Mouse (Mus musculus) mouse trophoblast stem cell (cell line): Measurements from ENCODE around the gene Cass4.

Experiments used
- in situ Hi-C, 2 experiments: fragments of 300-500 bp; cut with MseI, MboI; formaldehyde crosslinking; loops; 2 replicates in 1 of 2; 3 replicates in 1 of 2; pipeline ENCODE4 v1.15.1; 2025

The Cass4 gene

DNA sequence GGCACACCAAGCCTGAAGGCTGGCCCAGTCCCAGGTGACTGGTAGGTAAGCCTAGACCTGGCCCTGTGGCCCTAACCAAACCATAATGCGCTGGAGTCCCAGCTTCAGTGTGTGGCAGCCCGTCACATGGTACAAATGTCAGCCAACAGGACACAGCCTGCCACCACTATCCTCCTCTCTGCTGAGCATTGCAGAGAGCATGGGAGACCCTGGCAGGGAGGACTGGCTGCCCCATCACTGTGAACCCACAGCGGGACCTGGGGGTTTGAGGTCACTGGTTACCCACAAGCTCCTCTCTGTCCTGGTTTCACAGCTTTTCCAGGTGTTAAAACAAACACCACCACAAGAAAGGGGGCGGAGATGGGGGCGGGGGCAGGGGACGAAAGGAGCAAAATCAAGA, 3.3 kb upstream of the Cass4 start:
- in situ Hi-C loops: no loop called here

DNA sequence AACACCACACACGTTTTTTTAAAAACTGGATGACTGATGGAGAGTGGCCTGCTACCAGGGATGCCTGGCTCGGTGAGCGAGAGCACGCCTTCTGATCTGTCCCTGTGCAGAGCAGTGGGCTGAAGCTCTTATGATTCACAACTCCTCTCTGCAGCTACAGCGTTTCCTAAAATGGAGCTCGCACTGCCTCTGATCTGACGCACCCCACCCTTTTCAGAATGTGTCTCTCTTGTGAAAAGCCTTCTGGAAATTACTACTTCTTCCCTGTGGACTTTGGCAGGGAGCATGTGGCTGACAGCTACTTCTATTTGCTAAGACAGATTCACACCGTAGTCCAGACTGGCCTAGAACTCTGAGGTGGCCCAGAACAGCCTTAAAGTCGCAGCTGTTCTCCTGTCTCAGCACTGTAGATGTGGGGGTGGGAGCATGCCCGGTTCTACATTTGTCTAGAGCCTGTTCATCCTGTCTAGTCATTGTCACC, 1.5 kb upstream of the Cass4 start:
- in situ Hi-C loops: no loop called here

DNA sequence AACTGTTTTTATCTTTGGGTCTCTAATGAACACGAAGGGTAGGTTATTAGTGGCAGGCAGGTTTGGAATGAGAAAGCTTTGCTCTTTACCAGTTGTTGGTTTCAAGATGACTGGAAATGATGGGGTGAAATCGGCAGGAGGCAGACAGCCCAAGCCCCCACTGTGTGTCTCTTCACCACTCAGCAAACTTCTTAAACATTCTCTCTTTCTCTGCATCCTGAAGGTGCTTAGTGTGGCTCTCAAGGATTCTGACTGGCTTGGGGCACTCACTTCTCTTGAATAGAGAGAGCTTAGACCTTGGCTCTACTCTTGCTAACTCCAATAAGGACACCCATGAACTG, 428 bp downstream of the Cass4 start:
- in situ Hi-C loops: no loop called here

DNA sequence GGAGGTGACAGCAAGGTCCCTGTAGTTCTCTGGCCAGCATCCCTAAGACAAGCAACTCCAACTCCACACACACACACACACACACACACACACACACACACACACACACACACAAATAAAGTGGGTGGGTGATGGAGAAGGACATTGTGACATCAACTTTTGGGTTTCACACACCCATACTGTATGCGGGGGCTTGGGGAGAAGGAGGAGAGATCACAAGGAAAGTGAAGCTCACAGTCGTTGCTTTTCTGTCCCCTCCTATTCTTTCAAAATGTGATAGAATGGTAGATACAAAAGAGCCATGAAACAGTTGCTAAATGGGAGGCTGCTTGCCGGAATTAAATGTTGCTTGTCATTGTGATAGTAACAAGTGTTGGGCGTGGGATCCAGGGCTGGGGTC, 1.1 kb downstream of the Cass4 start:
- in situ Hi-C loops: no loop called here

DNA sequence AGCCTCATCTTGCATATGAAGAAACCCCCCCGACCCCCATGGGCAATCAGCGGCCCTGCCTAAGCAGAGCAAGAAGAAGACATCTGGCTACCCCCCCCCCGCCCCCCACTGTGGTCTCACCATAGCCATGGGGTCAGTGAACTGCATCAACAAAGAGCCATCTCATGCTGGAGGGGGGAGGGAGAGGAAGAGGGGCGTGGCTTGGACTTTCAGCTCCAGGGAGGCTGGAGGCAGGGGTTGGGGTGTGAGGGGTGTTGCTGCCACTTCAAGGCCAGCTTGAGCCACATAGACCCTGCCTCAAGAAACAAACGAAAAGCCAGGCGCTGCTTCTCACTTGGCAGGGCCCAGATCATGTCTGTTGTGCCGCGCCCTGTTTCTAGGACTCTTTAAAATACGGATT, 2.4 kb downstream of the Cass4 start:
- in situ Hi-C loops: no loop called here

DNA sequence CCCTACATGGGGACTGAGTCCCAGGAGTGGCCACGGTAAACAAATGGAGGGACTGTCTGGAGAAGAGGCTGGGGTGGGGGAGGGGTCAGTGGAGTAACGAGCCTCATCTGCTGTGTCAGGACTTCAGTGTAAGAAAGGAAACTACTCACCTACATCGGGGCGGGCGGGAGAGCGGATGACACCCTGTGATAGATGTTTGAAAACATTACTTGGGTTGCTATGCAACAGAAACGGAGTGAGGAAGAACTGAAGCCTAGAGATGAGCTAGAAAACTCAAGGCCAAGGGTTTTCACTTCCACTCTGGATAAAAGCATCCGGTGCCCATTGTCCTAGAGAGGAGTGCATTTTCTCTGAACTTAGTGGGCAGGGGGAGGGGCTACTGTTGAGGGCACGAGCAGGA, 6.3 kb downstream of the Cass4 start:
- in situ Hi-C loops: no loop called here

DNA sequence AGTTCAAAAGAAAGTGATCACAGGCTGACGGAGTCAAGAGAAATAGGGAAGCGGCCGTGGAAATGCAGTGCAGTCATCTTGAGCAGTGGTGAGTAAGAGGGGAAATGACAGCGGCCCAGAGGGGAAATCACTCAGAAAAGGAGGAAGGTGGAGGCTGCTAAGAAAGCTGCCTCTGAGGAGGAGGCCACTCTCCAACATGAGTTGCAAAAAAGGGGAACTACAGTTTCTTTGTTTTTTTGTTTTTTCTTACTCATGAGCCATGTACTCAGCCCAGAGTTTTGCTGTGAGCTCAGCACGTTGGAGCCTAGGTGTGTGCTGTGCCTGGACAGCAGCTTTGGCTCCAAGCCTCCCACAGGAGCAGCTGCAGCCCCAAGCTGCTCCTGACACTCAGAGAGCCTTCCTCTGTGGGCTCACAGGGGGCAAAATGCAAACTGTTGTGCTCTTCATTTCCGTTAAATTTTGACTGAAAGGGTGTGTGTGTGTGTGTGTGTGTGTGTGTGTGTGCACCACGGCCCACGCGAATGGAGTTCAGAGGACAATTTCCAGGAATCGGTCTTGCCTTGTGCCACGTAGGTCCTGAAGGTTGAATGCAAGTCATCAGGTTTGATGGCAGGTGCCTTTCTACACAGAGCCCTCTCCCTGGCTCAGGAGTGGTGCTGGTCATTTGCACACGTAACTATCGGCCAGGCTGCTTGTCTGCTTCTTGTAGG, 7.7 kb downstream of the Cass4 start:
- in situ Hi-C loops: no loop called here

DNA sequence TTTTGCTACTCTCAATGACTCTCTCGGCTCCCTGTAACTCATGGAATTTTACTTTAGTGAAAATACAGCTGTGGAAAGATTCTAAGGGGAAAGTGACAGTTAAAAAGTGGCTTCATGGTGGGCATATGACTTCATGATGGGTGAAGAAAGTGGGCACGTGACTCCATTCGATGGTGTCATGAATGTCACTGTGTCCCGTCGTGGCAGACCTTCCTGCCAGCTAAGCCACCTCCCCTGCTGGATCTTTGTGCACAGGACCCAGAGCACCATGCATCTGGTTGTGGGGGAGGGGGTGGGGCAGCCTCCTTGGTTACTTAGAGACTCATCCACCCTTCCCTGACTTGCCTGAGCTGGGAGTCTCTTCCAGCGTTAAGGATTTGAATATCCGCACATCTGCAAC, 10.6 kb downstream of the Cass4 start:
- in situ Hi-C loops: no loop called here

DNA sequence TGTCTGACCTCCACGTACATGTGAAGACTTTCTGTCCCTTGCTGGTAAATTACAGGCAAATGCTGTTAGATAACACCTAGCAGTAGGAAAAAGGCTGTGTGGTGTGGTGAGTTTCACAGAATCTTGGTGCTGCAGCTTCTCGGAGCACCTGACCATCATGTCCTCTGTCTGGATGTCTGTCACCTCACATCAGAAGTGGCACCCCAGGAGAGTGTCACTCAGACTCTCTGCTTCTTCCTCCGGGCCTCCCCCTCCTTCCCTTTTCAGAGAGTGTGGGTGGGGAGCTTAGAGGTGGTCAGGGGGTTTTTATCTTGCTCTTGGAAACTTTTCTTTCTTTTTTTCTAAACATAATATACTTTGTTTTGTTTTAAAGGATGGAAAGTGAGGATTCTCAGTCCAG, 11.4 kb downstream of the Cass4 start:
- in situ Hi-C loops: no loop called here

DNA sequence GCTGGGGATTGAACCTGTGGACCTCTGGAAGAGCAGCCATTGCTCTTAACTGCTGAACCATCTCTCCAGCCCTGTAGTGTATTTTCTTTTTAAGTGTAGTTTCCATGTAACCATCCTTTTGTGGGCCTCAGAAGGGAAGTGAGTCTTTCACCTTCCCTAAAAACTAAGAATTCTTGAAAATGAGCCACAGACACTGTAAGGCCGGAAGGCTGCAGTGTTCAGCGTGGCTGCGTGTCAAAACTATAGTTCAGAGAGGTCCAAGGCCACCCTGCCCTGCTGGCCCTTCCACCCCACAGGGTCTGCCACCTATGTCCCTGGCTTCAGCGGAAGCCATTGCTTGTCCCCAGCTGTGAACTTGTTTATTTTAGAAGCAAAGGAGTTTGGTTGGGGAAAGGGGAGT, 12.6 kb downstream of the Cass4 start:
- in situ Hi-C loops: no loop called here

DNA sequence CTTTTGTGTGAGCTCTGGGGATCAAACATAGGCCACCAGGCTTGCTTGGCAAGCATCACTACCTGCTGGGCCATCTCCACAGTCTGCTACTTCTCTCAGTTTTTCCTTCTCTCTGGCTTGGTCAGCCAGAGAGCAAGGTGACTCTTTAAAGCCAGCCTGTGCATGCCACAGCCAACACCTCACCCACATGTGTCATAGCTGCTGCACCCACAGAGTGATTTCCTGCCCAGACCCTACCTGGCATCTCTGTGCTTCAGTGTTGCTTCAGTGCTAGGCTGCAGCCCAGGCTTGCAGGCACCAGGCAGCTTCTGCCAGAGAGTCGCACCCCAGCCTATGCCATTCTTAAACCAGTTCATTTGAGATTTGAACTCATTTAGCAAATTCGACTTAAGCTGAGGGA, 13.9 kb downstream of the Cass4 start:
- in situ Hi-C loops: no loop called here

DNA sequence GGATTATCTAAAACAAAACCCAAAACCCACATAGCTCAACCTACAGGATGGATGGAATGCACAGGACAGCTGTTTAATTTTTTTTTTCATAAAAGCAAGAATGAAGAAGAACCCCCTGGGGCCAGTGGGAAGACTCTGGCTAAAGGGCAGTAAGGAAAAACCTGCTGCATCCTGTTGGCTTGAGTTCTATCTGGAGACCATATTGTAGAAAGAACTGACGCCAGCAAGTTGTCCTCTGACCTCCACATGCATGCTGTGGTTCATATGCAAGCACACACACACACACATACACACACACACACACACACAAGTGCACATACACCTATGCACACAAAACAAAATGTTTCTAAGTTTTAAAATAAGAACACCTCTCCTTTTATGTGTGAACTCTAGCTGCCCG, 17.1 kb downstream of the Cass4 start:
- in situ Hi-C loops: no loop called here

DNA sequence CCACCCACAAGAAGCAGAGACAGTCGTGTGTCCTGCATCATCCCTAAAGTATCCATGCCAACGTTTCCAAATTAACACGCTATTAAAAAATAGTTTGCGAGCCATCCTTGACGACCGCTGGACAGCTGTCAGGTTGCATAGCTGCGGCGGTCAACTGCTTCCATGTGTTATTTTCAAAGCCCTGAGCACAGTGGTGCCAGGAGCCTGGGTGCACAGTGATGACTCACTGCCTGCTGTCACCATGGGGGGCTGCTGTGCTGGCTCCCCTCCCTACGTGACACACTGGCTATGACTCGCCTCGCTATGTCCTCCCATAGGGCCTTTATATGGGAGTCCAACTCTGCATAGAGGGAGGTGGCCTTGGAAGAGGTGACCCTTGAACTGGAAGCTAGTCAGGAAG, 17.5 kb downstream of the Cass4 start:
- in situ Hi-C loops: no loop called here

DNA sequence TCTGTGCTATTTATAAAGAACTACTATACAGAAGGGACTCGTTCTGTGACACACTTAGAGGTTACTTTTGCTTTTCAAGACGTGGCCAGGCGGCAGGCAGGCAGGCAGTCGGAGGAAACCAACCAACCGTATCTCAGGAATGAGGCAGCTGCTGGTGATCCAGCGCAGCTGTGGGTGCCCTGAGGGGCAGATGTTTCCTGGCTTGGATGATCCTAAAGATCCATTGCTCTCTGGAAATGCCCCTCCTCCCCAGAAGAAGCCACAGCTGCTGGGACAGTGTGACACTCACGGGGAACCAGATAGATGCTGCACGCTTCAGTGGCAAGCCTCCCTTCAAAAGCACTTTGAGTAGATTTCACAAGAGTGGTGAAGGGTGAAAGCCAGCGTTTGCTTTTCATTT, 18.9 kb downstream of the Cass4 start:
- in situ Hi-C loops: no loop called here

DNA sequence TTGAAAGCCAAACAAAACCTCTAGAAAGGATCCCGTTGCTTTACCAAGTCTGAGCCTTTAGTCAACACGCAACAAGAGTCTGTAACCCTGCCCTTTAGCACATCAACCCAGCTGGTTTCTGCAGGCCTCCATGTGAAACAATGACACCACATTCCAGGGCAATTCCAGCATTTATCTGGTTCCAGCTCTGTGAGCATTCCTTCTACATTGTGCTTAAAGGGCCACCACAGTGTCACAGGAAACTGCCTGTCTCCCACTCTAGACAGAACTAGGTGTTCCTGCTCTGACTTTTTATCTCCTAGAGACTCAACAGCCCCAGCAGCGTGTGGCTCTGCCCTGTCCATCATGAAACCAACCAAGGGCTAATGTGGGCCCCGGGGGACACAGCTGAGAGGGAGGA, 19.7 kb downstream of the Cass4 start:
- in situ Hi-C loops: no loop called here

DNA sequence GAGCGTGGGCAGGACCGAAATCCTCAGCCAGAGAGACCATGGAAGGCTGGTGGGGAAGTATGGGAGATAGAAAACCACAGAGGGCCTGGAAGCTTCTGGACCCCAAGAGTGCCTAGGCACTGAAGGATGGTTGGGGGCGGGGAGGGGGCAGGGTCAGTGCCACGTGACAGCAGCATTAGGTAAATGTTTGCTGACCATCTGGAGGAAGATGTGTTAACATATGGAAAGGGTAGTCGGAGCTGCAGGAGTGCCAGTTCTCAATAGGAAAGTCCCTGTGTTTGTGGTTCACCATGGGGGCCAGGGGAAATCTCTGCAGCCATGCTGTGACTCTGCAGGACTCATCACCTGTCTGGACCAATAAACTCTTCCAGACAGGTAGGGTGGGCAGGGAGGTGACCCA, 20.3 kb downstream of the Cass4 start:
- in situ Hi-C loops: no loop called here

DNA sequence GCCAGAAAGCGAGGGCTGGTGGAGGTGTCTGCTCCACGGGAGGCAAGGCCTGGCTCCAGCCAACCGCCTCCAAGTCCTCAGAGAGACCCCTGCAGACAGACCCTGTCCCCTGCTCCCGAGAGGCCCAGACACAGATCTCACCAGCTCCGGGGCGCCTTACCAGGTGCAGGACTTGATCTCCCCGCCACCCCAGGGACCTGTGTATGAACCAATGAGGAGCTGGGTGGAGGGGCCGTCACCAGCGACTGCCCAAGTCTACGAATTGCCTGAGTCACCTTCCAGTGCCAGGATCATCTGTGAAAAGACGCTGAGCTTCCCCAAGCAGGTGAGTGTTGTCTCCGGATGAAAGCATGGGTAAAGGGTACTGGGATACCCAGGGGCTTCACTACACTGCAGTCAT, 22.6 kb downstream of the Cass4 start:
- in situ Hi-C loops: no loop called here

DNA sequence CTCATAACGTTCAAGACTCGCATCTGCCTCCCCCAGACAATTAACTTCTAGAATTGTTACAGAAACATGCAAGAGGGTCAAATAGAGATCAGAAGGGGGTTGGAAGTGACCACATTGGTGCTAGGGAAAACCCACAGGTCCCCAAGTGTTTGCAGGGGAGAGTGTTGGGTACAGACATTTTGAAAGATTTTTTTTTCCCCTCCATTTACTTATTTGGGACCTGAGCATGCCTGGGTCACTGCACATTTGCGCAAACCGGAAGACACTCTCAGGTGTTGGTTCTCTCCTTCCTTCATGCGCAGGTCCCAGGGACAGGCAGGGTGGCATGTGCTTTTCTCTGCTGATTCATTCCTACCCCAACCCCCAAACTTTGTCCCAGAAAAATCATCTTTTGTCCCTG, 23.3 kb downstream of the Cass4 start:
- in situ Hi-C loops: no loop called here

DNA sequence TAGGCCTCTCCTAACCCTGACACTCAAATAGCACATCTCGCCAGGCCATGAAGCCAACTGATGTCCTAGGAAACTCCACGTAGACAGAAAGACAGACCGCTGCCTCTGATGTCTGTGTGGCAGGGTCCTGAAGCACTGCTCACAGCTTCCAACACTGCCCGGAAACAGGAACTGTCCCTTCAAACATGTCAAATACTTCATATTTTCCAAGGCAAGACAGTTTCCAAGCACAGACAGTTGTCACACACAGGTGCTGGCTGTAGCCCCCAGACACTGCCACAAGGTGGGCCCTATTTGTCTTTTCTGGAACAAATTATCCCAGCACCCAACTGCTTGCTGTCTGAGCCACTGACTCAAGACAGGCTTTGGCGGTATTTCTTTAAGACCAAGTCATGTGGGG, 24.6 kb downstream of the Cass4 start:
- in situ Hi-C loops: no loop called here

DNA sequence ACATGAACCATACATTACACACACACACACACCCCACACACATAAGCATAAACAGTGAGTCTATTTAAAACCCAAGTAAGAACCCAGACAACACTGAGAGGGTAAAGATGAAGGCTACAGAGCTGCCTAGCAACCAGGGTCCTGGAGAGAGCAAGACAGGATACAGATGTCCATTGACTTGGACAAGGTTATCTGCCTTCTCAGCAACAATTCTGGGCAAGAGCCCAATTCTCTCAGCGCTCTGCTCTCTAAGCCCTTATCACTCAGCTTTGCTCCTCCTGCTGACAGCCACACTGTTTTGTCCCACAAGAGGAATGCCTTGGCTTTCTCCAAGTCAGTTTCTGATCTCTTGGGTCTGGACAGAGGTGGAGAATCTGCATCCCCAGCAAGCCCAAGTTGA, 37.0 kb downstream of the Cass4 start:
- in situ Hi-C loops: no loop called here

DNA sequence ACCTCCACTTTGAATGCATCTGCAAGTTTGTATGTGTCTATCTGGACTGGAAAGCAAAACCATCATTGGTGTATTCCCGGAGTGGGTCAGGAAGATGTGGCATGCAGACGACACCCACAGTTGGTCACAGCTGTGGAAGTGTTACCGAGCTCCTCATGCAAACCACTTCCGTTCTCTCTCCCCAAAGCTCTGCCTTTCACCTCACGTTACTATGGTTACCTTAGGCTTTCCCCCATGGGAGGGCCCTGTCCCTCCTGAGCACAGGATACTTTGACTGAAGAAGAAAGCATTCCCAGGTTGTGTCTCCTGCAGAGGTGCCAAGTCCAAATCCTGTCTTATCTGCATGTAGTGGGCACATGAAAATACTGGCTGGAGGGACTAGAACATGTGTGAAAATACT, 40.2 kb downstream of the Cass4 start:
- in situ Hi-C loops: no loop called here

DNA sequence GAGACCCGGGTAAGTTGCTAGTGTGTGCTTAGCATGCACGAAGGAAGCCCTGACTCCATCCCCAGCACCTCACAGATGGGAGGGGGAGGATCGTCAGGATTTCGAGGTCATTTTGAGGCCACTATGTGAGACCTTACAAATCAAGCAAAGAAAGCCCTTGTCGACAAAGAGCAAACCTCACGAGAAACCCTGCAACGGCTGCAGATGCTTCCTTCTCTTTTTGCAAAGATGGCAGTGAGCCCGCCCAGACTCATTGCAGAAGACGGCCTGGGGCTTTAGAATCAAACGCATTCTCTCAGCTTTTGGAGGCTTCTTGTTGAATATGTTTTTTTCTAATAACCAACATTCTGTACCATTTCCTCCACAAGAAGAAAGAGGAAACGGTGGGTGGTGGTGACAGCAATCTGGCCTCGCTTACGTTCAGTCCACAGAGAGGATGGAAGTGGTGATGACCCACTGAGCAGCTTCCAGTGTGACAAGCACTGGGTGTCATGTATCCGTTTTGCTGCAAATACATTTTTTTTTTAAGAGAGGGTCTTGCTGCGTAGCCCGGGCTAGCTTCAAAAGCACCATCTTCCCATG, 43.9 kb downstream of the Cass4 start:
- in situ Hi-C loops: no loop called here

DNA sequence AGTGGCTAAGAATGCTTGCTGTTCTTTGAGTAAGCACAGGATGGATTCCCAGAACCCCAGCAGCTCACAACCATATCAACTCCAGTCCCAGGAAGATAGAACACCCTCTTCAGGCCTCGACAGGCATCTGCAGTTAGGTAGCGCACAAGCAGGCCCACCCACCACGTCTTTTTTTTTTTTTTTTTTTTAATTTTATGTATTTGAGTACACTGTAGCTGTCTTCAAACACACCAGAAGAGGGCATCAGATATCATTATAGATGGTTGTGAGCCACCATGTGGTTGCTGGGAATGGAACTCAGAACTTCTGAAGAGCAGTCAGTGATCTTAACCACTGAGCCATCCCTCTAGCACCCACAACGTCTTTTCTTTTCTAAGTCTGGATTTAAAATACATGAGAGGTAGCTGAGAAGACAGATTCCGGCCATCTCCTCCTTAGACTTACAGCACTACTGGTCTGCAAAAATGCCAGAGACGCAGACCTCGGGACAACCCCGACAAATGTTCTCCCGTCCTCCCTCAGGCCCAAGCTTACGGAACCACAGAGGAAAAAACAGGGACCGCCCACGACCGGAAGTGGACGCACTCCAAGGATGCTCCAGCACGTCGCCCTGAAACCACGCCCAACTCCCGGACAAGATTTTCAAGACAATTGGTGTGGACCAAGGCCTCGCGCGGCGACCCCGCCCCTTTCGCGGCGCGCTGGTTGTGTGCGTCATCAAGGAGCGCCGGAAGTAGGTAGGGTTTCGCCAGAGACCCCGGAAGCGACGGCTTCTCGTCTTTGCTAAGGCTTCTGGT, 46.4 kb downstream of the Cass4 start, which contains the start of gene Rtf2:
TSS of gene Rtf2 (plus strand) at position 714 of the 797 bp plus-strand sequence.
- in situ Hi-C loops: no loop called here
